Mouse (Mus musculus): ENCODE data around the gene Kif5a. TPM values are rescaled to one million over a fixed set of nuclear protein-coding genes. Genes with fewer than 3 reads are reported as not detected.
A peak's percentile ranks its signal among the peaks of the same experiment; 100 is the strongest.

Gene Kif5a
- total RNA-seq, 2 experiments from 2014 or later: 0.70 to 1.2 TPM

GRCm38 (mm10) chr10:127289573-127290191 is 26.5 kb upstream of the Kif5a start:
- DNase-seq: peak; percentile 71

GRCm38 (mm10) chr10:127288800-127289572 is 25.8 kb upstream of the Kif5a start, which contains the start of gene Mbd6:
TSS of gene Mbd6 (minus strand) at chr10:127289018.
- DNase-seq: peak; percentile 92

- peak; percentile 68 for DNase-seq
Observed at GRCm38 (mm10) chr10:127288328-127288799, 25.2 kb upstream of the Kif5a start.

- no peak for DNase-seq
Observed at GRCm38 (mm10) chr10:127287936-127288293, 24.8 kb upstream of the Kif5a start.

GRCm38 (mm10) chr10:127287271-127287935 is 24.3 kb upstream of the Kif5a start:
- no peak for DNase-seq

- DNase-seq: no peak
Observed at GRCm38 (mm10) chr10:127286730-127287129, 23.6 kb upstream of the Kif5a start.

- DNase-seq: no peak
Observed at GRCm38 (mm10) chr10:127286194-127286593, 23.0 kb upstream of the Kif5a start.

GRCm38 (mm10) chr10:127285644-127286043 is 22.5 kb upstream of the Kif5a start:
- DNase-seq: no peak

- no peak for DNase-seq
Observed at GRCm38 (mm10) chr10:127284724-127285500, 21.8 kb upstream of the Kif5a start.

GRCm38 (mm10) chr10:127284105-127284622 is 21.0 kb upstream of the Kif5a start:
- DNase-seq: no peak

- no peak for DNase-seq
Observed at GRCm38 (mm10) chr10:127282620-127283215, 19.6 kb upstream of the Kif5a start.

- DNase-seq: no peak
Observed at GRCm38 (mm10) chr10:127281316-127281715, 18.2 kb upstream of the Kif5a start.

- no peak for DNase-seq
Observed at GRCm38 (mm10) chr10:127279730-127280129, 16.6 kb upstream of the Kif5a start.

- no peak for DNase-seq
Observed at GRCm38 (mm10) chr10:127274261-127275022, 11.3 kb upstream of the Kif5a start.

- DNase-seq: no peak
Observed at GRCm38 (mm10) chr10:127272371-127272770, 9.2 kb upstream of the Kif5a start.

GRCm38 (mm10) chr10:127269884-127270283 is 6.7 kb upstream of the Kif5a start:
- no peak for DNase-seq

- DNase-seq: peak; percentile 46
Observed at GRCm38 (mm10) chr10:127269036-127269435, 5.9 kb upstream of the Kif5a start.

GRCm38 (mm10) chr10:127268401-127268800 is 5.3 kb upstream of the Kif5a start:
- peak; percentile 46 for DNase-seq

- no peak for DNase-seq
Observed at GRCm38 (mm10) chr10:127267318-127267717, 4.2 kb upstream of the Kif5a start.

GRCm38 (mm10) chr10:127266112-127267091 is 3.3 kb upstream of the Kif5a start, which contains the start of gene Dctn2:
TSS of gene Dctn2 (plus strand) at chr10:127266368.
- DNase-seq: peak; percentile 95

Measured in heart, postnatal 4 days (tissue).